Mouse (Mus musculus) kidney, postnatal 14 days (tissue): Measurements from ENCODE around the gene Appl2.
"Not testable (repeated sequence)": the region's sequence is repeated elsewhere in the genome, so short reads cannot be mapped to it uniquely, and the experiment has no call there.

Experiments used
- DNase-seq: peaks from one replicate; pipeline ENCODE4 v3.0.0; 2022; ENCODE audit warnings: mixed read lengths

Gene Appl2

DNA sequence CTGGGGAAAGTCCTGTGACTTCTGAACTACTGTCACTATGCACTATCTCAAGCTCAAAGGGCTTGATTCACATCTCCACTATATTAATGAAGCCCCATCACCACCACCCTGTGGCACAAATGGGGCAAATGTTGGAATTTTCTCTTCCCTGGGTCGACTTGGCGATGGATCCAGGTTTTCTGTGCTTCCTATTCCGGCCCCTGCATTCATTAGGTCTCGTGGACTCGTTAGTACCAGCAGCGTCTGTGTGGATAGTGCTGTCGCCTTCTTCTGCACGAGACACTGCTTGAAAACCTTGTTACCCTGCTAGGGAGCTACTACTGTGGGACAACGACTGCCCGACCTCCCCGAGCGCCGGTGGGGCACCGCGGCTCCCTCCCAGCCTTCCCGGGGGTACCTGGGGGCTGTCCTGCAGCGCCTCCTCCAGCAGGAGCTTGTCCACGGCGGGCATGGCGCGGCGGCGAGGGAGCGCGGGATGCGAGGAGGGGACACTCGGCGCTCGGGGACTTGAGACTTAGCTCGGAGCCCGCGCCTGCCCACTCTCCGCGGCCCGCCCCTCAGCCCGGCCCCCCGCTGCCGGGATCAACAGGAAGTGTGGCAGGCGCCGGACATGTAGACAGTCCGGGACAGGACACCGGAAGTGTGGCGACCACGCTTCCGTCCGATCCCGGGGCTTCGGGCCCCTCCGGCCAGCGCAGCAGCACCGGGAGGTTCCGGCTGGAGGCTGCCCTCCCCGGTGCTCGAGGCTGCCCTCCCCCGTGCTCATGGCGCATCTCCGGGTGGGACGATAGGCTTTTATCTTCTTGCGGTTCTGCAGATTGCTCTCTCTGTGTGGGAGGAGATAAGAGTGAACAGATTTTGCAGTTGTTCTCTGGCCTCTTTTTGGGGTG, at the start of gene Appl2:
Gene Appl2, minus strand, starts transcription at position 608 of the 890 bp plus-strand sequence.
- DNase-seq = peak; percentile 98

DNA sequence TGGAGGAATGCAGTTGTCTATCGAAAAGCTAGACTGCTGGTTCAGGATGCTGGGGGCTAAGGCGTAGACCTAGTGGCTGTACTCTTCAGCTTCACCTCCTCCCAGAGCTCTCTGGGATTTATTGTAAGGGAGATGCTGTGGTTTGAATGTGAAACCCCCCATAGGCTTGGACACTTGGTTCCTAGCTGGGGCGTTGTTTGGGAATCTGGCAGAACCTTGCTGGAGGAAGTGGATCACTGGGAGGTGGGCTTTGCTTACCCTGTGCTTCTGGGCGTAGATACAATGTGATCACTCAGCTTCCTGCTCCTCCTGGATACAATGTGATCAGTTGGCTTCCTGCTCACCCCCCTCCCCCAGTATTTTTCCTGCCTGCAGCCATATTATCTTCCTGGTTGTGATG, 47.7 kb upstream of the Appl2 start:
- DNase-seq = no peak

DNA sequence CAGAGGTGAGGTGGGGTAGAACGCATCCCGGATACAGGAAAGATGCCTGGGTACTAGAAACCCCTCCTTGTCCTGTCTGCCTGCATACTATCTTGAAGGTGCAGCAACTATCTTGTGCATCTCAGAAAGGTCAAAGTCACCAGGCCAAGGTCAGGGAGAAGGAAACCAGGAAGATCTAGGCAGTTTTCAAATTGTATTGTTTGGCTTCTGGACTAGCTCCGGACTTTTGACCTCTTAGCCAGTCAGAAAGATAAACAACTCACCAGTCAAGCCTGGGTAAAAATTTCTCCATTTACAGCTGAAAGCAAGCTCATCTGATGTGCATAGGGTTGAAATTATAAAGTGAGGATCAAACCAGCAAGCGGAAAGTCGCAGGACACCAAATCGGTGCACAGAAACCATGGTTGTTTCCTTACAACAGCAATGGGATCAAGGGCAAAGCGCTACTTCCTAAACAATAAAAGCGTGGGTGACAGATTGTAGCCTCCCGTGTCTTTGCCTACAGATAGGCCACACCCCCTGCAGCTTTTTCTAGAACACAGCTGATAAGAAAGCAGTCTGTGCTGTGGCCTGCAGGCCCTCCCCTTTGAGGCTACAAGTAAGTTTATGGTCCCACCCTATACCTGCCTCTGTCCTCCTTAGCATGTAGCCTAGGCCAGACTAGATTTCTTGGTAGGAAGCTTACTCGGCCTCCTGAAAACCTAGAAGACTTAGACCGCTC, 43.8 kb upstream of the Appl2 start:
- no peak for DNase-seq

GRCm38 (mm10) chr10:83688215-83688614, 39.7 kb upstream of the Appl2 start:
- no peak for DNase-seq

GRCm38 (mm10) chr10:83681334-83681733, 32.8 kb upstream of the Appl2 start:
- DNase-seq = no peak

DNA sequence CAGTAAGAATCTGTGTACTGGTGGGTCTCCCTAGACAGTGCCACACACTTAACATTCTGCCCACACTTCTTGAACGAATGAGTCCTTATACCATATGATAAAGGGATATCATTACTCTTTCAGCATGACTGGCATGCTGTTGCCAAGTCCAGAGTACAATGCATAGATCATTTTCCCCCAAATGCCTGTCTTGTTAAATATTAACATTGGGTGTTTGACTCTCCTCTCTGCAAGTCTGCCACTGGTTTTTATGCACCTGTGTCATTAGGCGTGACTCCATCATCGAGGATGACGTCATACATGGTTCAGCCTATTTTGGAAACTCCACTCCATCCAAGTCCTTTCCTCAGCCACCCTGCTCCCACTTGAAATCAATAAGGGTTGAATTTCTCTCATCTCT, 18.0 kb upstream of the Appl2 start:
- DNase-seq = no peak

GRCm38 (mm10) chr10:83661925-83662324, 13.4 kb upstream of the Appl2 start:
- DNase-seq = no peak

GRCm38 (mm10) chr10:83660605-83661004, 12.1 kb upstream of the Appl2 start:
- no peak for DNase-seq

GRCm38 (mm10) chr10:83654591-83654990, 6.1 kb upstream of the Appl2 start:
- DNase-seq = no peak

DNA sequence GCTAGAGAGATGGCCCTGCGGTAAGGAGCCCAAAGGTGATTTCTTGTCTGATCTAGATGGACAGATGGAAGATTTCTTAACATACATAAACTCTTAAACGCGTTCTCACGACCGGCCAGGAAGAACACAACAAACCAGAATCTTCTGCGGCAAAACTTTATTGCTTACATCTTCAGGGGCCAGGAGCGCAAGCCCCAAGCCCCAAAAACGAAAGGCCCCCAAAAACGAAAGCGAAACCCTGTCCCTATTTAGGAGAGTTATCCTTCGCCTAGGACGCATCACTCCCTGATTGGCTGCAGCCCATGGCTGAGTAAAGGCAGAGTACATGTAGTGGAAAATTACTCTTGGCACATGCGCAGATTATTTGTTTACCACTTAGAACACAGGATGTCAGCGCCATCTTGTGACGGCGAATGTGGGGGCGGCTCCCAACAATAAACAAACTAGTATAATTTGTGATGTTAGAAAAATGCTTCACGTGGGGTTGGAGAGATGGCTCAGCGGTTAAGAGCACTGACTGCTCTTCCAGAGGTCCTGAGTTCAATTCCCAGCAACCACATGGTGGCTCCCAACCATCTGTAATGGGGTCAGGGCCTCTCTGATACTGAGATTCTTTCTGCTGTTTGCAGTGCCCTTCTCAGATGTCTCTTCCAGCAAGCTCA, 3.8 kb upstream of the Appl2 start:
- DNase-seq = not testable (repeated sequence)

DNA sequence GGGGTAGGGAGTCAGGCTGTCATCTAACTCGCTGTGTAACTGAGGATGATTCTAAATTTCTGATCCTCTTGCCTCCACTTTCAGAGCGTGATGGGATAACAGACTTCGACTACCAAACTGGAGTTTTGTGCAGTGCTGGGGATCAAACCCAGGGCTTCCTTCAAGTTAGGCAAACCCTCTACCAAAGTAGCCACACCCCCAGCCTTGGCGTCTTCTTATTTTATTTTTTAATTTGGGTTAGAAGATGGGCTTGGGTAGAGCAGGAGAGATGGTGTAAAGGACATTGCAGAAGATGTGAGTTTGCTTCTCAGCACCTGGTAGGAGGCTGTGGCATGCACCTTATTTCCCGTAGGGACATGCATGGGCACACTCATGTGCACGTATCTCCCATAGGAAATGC, 499 bp upstream of the Appl2 start:
- no peak for DNase-seq

GRCm38 (mm10) chr10:83646351-83646885, 2.1 kb downstream of the Appl2 start:
- no peak for DNase-seq

GRCm38 (mm10) chr10:83645716-83645990, 2.9 kb downstream of the Appl2 start:
- no peak for DNase-seq

DNA sequence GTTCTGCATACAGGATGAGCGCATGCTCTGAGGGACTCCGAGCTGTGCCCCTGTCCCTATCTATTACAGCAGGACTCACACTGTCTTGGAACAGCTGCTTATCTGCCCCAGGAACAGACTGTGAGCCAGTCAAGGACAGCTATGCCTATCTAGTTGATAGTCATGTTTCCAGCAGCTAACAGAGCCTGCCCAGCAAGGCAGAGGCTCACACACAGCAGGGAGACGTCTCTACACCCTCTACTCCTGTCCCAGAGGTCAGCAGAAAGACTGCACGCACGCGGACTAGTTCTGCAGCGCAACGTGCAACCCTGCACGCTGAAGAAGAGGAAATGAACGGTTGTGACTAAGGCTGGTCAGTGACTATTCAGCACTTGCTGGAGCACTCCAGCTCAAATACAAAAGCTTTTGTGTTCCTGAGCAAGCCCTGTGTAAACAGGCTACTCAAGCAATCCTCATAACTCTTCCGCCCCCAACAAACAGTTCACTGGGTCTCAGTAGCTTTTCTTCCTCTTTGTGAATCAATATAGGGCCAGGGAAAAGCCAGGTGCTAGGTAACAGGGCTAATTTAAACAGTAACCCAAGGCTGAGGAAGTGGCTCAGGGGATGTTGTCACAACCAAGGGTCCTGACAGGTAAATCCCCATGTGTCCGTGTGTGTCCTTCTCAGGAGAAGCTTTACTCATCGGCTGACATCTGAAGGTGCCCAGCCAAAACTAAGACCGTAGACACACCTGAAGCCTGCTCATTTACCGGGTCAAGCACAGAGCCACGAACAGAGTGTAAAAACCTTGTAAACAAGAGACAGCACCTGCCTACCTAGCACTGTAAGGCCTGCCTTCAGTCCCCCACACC, 3.4 kb downstream of the Appl2 start:
- DNase-seq = no peak

DNA sequence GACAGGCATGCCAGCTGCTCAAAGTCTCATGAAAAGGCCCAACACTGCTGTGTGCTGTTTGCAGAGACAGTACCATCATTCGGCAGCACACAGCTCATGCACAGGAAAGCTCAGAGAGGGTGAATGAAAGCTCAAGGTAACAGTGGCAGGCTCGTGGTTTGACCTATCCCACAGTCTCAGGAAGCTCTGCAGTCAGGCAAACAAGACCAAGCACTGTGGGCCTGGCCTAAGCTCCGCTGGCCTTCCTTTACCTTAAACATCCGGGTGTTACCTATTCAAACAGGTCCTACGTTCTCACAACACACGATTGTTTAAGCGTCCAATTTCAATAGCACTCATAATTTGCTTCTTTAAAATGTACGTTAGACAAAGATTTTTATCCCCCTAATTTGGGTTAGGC, 4.4 kb downstream of the Appl2 start:
- DNase-seq = no peak

- DNase-seq = no peak
These were observed 6.9 kb downstream of the Appl2 start for GRCm38 (mm10) chr10:83641641-83642040.

DNA sequence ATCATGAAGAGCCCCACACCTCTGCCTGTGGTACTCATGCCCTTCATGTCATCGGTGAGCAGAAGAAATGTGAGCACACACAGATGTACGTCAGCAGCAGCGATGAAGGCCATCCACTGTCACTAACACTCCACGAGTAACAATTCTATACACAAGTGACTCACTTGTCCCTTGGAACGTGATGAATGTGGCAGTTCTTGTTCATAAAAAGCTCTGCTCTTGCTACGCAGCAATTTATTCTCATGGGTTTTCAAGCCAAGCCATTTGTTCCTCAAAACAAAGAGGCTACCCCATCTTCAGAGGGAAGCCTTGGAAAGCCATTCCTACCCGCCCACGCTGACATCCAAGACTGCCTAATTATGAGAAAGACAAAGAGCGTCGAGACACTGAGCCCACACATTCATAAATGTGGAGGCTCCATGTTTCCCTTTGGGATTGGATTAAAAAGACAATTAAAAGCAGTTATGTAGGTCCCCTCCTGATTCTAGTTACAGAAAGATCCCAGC, 8.6 kb downstream of the Appl2 start:
- DNase-seq = no peak

- peak; percentile 83 for DNase-seq
These were observed 11.2 kb downstream of the Appl2 start for GRCm38 (mm10) chr10:83637295-83637694.

- DNase-seq = no peak
These were observed 12.3 kb downstream of the Appl2 start for GRCm38 (mm10) chr10:83636191-83636590.

DNA sequence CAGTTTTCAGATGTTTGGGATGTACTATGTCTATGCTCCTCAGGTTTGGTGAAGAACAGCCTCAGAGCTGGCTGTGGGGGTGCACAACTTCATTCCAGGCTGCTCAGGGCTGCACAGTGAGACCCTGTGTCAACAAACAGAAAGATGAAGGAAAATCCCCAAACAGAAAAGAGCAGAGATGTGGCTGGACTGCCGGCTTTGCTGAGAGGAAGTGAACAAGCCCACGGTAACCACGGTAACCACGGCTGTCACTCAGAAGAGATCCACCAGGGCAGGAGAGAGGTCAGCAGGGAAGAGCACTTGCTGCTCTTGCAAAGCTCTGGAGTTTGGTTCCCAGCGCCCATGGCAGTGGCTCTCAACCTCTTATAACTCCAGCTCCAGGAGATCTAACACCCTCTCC, 14.1 kb downstream of the Appl2 start:
- DNase-seq = peak; percentile 49

DNA sequence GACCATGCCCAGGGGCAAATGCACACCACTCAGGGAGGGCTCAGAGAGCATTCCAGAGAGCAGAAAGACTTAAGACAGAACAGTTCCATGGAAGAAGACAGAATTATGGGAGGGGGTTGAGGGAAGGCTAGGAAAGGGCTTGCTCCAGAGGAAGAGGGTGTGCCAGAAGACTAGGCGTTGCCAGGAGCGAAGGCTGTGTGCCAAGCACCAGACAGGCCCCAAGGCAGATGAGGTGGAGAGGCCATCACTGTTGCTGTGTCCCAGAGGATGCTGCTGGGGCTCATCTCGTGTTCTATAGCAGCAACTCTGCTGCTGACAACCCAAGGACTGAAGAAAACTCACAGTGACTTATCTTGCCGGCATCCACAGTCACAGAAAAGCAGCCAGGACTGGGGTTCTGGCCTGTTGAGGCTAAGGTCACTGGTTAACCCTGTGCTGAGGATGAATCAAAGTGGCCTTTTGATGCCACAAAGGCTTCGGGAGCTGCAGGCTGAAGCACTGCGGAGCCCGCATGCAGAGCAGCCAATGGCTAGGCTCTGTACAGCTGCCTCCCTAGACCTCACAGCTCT, 15.6 kb downstream of the Appl2 start:
- no peak for DNase-seq

GRCm38 (mm10) chr10:83631775-83632174, 16.8 kb downstream of the Appl2 start:
- no peak for DNase-seq
